Mouse (Mus musculus): ENCODE results near the gene Rbms3. TPM values are rescaled to one million over a fixed set of nuclear protein-coding genes. Genes with fewer than 3 reads are reported as not detected.

Rbms3 gene
- total RNA-seq, 2 experiments from 2014 or later: 17.6 to 19.2 TPM

- no peak for DNase-seq (ENCODE audit: low spot score in 2 of 2)
Measured at GRCm38 (mm10) chr9:116857861-116858595, 771.7 kb downstream of the Rbms3 start.

DNA sequence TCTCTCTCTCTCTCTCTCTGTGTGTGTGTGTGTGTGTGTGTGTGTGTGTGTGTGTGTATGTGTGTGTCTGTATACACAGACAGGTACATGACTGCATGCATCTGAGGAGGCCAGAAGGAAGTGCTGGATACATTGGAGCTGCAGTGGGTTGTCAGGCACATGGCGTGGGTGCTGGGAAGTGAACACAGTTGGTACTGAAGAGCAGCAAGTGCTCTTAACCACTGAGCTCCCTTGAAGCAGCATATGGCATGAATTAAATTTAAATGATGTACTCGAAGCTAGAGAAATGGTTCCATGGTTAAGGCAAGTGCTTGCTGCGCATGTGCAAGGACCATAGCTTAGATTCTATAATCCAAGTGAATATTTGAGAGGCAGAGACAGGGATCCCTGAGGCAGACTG, 772.6 kb downstream of the Rbms3 start:
- peak in 1 of 2 experiments; percentile 52 for DNase-seq (ENCODE audit: low spot score in 2 of 2)

DNA sequence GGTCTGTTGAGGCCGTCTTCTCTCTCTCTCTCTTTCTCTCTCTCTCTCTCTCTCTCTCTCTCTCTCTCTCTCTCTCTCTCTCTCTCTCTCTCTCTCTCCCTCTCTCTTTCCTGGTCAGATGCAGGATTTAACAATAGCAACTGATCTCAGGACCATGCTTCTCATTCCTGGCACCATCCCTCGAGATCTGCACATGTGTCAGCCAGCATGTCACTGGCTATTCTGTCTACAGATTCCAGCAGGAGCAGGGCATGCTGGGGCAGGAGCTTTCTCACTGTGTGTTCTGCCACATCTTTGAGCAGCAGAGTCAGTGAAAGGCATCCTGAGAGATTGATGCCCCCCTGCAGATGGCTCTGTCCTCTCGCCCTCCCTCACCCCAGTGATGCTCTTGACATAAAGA, 774.0 kb downstream of the Rbms3 start:
- no peak for DNase-seq (ENCODE audit: low spot score in 2 of 2)

GRCm38 (mm10) chr9:116848905-116849304, 780.8 kb downstream of the Rbms3 start:
- DNase-seq (ENCODE audit: low spot score in 2 of 2): no peak

DNA sequence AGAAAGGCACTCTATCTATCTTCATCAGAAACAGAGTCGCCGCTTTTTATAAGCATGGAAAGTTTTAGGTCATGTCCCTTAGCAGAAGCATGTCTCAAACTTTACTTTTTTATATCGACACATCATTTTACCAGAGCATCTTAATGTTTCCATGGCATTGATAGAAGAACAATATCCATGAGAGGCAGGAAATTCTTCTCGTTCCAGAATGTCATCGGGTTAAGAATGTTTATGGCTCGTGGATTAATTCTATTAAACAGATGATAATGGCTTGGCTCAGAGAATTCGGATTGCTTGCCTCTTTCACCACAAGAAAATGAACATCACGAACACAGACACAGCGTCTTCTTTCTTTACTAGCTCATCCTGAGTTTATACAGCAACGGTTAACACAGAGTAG, 781.5 kb downstream of the Rbms3 start:
- DNase-seq (ENCODE audit: low spot score in 2 of 2): no peak

DNA sequence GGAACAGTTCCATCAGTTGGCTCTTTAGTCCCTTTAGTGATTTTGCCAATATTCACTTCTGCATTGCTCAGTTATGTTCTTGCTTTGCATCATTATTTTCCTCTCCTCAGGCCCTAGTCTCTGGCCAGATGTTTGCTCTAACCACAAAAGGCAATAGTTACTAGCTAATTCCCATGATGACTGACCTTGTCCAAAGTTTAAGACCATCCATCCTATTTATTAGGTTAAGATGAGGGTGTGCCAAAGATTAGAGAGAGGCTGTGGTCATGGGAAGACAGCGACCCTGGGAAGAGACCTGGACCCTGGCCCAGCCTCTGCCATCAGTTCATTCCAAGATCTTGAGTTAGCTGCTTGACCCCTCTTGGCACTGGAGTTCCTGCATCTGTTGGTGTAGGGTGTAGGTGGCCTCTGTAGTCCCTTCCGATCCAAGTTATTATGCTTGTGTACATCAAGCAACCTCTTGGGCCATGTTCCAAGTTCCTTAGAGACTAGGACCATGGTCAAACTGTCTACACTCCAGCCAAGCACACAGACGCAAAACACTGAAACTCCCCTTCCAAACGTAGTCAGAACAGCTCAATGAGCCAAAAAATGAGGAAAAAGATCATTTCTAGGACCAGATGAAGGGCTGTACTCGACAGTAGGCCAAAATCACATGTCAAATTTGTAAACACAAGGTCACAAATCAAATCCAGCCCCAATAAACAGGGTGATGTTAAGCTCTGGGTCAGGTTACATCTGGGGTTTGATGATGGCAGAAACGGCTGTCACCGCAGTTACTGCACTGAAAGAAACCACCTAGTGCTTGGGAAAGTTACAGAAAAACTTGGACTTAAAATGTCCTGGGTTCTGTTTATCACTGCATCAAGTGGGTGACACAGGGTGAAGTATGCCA, 782.2 kb downstream of the Rbms3 start:
- DNase-seq (ENCODE audit: low spot score in 2 of 2): no peak

DNA sequence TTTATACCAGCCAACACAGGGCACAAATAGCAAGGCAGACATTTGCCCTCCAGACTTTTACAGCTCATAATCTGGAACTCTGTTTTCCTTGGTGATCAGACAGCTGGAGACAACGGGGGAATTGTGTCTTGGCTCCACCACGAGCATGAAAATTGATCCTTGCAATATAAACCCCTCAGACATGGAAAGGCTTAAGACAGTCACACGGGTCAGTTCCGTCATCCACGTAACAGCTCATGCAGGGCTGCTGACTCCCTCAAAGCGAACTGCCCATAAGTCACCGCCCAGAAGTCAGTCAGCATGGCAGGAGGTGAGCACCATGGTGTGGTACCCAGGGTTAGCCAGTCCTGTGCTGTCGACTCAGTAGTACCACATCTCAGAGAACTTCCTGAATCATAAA, 794.8 kb downstream of the Rbms3 start:
- no peak for DNase-seq (ENCODE audit: low spot score in 2 of 2)

- no peak for DNase-seq (ENCODE audit: low spot score in 2 of 2)
Measured at GRCm38 (mm10) chr9:116833677-116834076, 796.0 kb downstream of the Rbms3 start.

DNA sequence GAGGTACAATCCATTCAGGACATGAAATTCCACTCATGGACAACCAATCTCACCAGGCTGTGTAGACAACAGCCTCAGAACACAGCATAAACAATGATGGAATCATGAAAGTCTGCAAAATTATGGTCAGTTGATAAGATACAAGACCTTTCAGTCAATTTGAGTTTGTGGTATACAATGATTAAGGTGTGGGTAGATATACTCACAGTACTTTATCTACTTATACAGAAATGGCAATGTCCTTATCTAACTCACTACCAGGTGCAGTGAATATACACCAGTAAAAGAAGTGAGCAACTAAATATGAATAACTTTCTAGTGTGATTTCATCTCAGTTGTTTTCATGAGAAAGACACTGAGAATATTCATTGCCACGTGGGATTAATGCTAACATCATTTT, 796.9 kb downstream of the Rbms3 start:
- DNase-seq (ENCODE audit: low spot score in 2 of 2): no peak

DNA sequence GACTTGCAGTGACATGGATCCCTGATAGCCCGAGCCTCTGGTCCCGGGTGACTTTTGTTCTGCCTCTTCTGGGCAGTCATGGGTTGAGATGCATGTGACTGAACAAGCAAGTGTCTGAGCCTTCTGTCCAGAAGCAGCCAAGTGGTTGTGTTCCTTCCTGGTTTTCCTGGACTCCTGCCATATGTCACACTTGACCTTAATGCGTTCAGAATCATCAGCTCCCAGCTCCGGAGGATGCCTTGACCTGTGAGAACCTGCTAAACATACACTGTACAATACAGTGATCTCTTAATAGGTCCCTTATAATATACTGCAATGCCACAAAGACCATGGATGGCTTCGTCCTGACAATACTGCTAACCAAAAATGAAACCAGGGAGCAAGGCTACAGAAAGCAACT, 798.3 kb downstream of the Rbms3 start:
- DNase-seq (ENCODE audit: low spot score in 2 of 2): no peak

- DNase-seq (ENCODE audit: low spot score in 2 of 2): no peak
Measured at GRCm38 (mm10) chr9:116829929-116830328, 799.8 kb downstream of the Rbms3 start.

DNA sequence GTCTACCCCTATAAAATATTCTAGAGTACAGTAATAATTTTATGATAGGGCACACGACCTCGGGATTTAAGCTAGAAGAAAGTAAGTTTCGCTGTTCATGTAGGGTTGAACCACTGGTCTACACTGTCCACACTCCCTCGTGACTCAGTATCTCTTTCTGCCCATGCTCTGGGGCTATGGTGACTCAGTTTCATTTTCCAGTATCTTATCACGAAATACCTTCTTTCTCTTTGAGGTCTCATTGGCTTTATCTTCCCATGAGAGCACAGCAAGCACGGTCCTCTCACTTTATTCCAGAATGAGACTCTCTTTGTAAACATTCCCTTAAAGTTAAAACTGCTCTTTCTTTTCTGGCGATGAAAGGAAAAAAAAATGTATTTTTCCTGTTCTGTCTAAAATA, 808.1 kb downstream of the Rbms3 start:
- DNase-seq (ENCODE audit: low spot score in 2 of 2): no peak

DNA sequence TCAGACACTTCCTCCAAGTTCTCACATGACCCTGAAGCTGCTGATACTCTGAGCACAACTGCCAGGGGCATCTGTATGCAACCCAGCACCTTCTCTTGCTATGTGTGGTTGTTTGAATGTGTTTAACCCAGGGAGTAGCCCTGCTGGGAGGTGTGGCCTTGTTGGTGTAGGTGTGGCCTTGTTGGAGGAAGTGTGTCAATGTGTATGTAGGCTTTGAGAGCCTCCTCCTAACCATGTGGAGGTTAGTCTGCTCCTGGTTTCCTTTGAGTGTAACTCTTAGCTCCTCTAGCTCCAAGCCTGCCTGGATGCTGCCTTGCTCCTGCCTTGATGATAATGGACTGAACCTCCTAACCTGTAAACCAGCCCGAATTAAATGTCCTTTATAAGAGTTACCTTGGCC, 812.5 kb downstream of the Rbms3 start:
- DNase-seq (ENCODE audit: low spot score in 2 of 2): no peak

DNA sequence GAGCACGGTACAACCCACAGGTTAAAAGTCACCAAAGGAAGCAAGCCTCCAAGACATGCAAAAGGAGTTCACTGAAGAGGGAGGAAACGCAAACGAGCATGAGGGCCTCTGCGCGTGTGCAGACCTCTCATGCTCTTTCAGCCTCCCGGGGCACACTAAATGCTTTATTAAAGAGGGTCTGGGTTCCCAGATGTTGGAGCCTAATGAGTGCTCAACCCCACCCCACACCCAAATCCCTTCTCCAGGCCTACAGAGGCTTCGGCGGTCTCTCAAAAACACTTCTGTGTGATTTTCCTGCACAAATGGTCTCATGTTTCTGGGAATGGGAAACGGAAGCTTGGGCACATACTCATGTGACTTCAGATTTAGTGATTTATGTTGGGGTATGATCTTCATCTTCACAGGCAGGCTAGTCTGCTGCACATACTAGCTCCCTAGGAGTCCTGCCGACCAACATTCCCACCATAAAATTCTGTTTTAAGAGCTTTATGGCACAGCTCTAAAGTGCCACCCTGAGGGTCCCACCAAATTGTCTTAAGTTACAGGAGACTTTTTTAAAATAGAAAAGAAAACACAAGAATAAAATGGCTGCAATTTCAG, 815.1 kb downstream of the Rbms3 start:
- DNase-seq (ENCODE audit: low spot score in 2 of 2): no peak

- no peak for DNase-seq (ENCODE audit: low spot score in 2 of 2)
Measured at GRCm38 (mm10) chr9:116813396-116813795, 816.3 kb downstream of the Rbms3 start.

DNA sequence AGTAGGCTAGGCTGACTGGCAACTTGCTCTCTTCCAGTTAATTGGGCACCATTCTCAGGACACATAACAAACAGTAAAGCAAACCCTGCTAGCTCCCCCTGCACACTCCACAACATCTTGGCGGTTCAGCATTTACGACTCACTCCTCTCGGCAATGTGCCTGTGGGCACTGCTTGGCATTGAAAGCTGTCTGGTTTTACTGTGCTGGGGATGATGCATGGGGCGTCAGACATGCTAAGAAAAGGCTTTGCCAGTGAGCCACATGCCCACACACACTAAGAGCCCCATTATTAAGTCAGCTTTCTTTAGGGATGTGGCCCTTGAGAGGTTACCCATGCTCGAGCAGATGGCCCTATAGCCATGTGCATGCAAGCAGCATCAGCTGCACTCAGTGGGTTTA, 820.5 kb downstream of the Rbms3 start:
- no peak for DNase-seq (ENCODE audit: low spot score in 2 of 2)

DNA sequence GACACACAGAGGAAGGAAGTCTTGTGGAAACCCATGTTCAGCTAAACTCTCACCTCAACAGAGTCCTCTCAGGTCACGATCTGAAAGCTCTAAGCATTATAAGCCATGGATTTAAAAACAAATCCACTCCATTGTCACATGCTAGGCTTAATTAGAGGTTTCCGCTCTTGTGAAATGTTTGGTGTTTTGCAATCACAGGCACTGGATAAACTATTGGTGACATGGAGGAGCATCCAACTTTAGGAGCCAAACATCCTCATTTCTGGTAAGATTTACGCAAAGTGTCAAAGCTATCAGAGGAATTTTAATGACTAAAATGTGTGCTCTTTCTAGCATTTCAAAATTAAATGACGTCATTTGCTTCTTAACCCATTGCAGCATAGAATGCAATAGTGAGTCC, 821.3 kb downstream of the Rbms3 start:
- DNase-seq (ENCODE audit: low spot score in 2 of 2): no peak

- DNase-seq (ENCODE audit: low spot score in 2 of 2): peak; percentile 6 to 10
Measured at GRCm38 (mm10) chr9:116807166-116808081, 822.3 kb downstream of the Rbms3 start.

DNA sequence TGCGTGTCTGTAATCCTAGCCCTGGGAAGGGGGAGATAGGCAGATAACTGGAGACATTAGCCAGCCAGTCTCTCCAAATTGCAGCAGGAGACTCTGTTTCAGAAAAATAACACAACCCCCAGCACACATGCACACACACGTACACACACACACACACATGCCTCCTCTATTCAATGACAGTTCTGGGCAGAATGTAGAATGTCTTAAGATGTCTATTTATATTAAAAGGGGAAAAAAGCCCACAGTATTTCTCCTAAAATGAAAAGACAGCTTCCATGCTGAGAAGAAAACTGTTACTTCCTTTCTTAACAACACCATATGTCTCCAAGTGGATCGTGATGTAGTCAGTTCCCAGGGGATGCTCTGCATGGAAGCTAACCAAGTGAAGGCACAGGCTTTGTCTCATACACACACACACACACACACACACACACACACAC, 826.4 kb downstream of the Rbms3 start:
- DNase-seq (ENCODE audit: low spot score in 2 of 2): peak; percentile 6 to 15

DNA sequence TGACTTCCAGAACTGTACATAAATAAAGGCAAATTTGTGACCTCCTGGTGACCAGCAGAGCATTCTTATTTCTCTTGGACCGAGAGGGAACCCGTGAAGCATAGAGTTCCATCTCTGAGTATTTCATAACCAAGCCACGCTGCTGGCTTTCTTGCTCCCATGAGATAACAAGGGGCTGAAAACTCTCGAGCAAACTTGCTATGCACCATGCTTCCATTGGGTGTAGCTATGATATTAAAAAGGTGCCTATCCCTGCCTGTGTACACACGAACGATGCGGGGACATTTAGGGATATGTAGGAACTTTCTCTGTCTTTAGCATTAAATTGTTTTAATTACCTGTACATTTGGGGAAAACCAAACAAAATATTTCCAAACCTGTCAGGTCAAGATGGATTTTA, 827.1 kb downstream of the Rbms3 start:
- DNase-seq (ENCODE audit: low spot score in 2 of 2): peak in 1 of 2 experiments; percentile 49

Measured in layer of hippocampus, postnatal 14 days (tissue).